Mouse (Mus musculus) embryonic facial prominence, embryonic 12.5 days (tissue): Measurements from ENCODE around the gene Cep131. TPM values are rescaled to one million over a fixed set of nuclear protein-coding genes. Genes with fewer than 3 reads are reported as not detected.

ENCODE experiments used
- ATAC-seq: fragments of 200-750 bp; cut with Nextera tagmentation; 2 replicates; pipeline ENCODE4 v1.8.0; 2017; ENCODE audit not compliant: insufficient number of reproducible peaks, insufficient read depth, low FRiP score, low TSS enrichment
- H3K27ac ChIP-seq: fragments of 300-500 bp; sonication (generic); 2 replicates; pipeline ENCODE4 v1.5.1; 2016; ENCODE audit warnings: mild to moderate bottlenecking
- H3K27me3 ChIP-seq: fragments of 300-500 bp; sonication (generic); 2 replicates; pipeline ENCODE4 v1.6.1; 2016; ENCODE audit warnings: mild to moderate bottlenecking, moderate library complexity
- H3K36me3 ChIP-seq: fragments of 300-500 bp; sonication (generic); 2 replicates; pipeline ENCODE4 v1.6.1; 2016; ENCODE audit warnings: mild to moderate bottlenecking
- H3K4me1 ChIP-seq: fragments of 300-500 bp; sonication (generic); 2 replicates; pipeline ENCODE4 v1.6.1; 2016
- H3K4me2 ChIP-seq: fragments of 300-500 bp; sonication (generic); replicated peaks from 2 replicates; pipeline ENCODE4 v1.6.1; 2016; ENCODE audit warnings: mild to moderate bottlenecking, moderate library complexity
- H3K4me3 ChIP-seq: fragments of 300-500 bp; sonication (generic); 2 replicates; pipeline ENCODE4 v1.5.1; 2016; ENCODE audit warnings: mild to moderate bottlenecking
- H3K9ac ChIP-seq: fragments of 300-500 bp; sonication (generic); 2 replicates; pipeline ENCODE4 v1.6.1; 2016; ENCODE audit warnings: mild to moderate bottlenecking, moderate library complexity
- H3K9me3 ChIP-seq: fragments of 300-500 bp; sonication (generic); 2 replicates; pipeline ENCODE4 v1.6.1; 2016; ENCODE audit warnings: mild to moderate bottlenecking, moderate library complexity
- WGBS: fragments of 180-500 bp; shearing (Covaris S2); methylation state at CpG from one replicate; pipeline ENCODE4 v1.1.7; 2016; 5-methylcytosine and 5-hydroxymethylcytosine counted together
- polyA plus RNA-seq: library from polyadenylated mRNA; unstranded; fragments of >200 nt; fragmentation: Nextera tagmentation; extraction: Ambion mirVana; gene quantifications from 2 replicates; pipeline ENCODE4 v1.2.1, GENCODE M21; 2016

Gene Cep131
- polyA plus RNA-seq, 1 experiment from 2014 or later = 43.3 TPM

DNA sequence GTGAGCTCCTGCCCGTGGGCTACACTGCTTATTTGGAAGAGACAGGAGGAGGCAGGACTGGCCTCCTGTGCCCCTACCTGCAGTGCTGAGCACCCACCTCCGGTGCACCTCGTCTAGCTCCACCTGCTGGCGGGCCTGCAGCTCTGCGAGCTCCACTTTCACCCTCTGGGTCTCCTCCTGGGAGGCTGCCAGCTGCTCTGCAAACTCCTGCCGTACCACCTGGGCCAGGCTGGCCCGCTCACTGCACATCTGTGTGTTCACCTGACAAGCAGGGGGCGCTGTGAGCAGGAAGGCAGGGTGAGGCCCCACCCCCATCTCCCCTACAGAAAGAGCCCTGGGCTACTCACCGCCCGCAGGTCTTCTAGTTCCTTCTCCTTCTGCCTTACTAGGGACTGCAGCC lies 21.3 kb downstream of the Cep131 start:
- Histone ChIP-seq H3K9me3 (no peaks in the 10 kb centered on the region), H3K4me3 (no peak overlapping the region), H3K36me3 (peaks cover 63% of the 10 kb centered on the region), H3K27ac (no peak overlapping the region), H3K27me3 (no peaks in the 10 kb centered on the region), H3K4me1 (0 out of 2 replicates have a peak, but pooled peaks cover 6% of the 10 kb centered on the region), H3K9ac (no peak overlapping the region), H3K4me2 (no peak overlapping the region)
- ATAC-seq = no peak
- 37% methylated on average over 10 of the region's 10 CpGs for WGBS

DNA sequence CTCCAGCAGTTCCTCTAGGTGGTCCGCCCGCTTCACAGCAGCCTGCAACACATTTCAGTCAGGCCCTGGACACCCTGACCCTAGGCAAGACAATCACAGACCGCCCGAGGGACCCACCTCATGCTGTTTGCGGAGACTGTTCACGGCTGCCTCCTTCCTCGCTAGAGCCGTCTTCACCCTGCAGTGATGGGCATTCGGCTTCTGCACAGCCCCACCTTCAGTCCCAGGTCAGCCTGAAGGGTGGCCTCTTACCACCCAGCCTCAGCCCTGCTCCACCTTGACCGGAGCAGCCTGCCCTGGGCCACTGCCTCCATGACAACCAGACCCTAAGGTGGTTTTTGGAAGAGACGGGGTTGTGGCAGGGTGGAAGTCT lies 22.0 kb downstream of the Cep131 start:
- H3K9ac ChIP-seq = no peak overlapping the region
- peaks cover 57% of the 10 kb centered on the region for H3K36me3 ChIP-seq
- no peak overlapping the region for H3K27ac ChIP-seq
- no peaks in the 10 kb centered on the region for H3K9me3 ChIP-seq
- no peak overlapping the region for H3K4me2 ChIP-seq
- 0 out of 2 replicates have a peak, but pooled peaks cover 4% of the 10 kb centered on the region for H3K4me1 ChIP-seq
- no peak overlapping the region for H3K4me3 ChIP-seq
- no peaks in the 10 kb centered on the region for H3K27me3 ChIP-seq
- no peak for ATAC-seq
- WGBS = 86% methylated on average over 11 of the region's 11 CpGs

DNA sequence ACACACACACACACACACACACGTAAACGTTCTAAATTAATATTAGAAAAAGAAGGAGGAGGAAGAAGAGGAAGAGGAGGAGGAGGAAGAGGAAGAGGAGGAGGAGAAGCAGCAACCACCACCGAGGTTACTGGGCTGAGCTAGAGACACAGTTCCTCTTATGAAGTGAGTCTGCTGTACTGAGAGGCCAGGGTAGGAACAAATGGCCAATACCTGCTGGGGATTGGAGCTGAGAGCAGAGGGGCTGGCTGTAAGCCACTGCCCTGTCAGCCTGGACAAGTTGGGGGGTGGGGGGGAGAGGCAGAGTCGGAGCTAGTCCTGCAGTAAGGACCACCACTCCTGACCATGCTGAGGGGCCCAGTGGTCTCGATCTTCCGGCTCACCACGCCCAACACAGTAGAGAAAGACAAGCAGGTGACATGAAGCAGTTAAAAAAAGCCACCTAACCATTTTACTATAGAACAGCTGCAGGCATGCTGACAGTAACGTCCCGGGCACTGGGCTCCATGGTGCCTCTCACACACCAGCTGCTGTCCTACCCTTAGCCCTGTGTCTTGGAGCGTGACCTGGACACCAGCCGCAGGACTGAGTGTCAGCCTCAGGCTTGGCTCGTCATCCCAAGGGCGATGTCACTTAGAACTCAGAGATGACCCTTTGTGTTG lies 22.5 kb downstream of the Cep131 start:
- H3K4me2 ChIP-seq = no peak overlapping the region
- no peaks in the 10 kb centered on the region for H3K4me1 ChIP-seq
- no peak for ATAC-seq
- H3K9me3 ChIP-seq = no peaks in the 10 kb centered on the region
- H3K36me3 ChIP-seq = peaks cover 53% of the 10 kb centered on the region
- H3K4me3 ChIP-seq = no peak overlapping the region
- H3K27ac ChIP-seq = no peak overlapping the region
- no peaks in the 10 kb centered on the region for H3K27me3 ChIP-seq
- H3K9ac ChIP-seq = no peak overlapping the region
- 86% methylated on average over 13 of the region's 13 CpGs for WGBS

DNA sequence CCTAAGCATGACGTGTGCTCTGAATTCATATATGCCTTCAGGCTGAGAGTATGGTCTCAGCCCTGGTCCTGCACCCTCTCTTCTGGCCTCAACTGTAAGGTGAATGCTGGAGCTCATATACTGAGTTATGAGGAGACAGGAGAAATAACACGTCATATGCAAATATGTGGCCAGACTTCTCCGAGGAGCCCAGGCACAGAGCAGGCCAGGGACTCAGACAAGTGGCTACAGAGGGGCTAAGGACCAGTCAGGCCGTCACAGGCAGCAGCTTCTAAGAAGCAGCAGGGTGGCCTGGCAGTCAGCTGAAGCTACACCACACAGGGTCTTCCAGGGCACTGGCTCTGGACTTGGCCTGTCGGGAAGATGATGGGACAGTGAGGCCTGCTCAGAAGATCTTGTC lies 23.3 kb downstream of the Cep131 start:
- Histone ChIP-seq H3K36me3 (peaks cover 47% of the 10 kb centered on the region), H3K4me3 (no peak overlapping the region), H3K27ac (no peak overlapping the region), H3K27me3 (no peaks in the 10 kb centered on the region), H3K9ac (no peak overlapping the region), H3K9me3 (no peaks in the 10 kb centered on the region), H3K4me1 (no peaks in the 10 kb centered on the region), H3K4me2 (no peak overlapping the region)
- 86% methylated on average over 5 of the region's 5 CpGs for WGBS
- ATAC-seq = no peak

- no peaks in the 10 kb centered on the region for H3K27me3 ChIP-seq
- no peaks in the 10 kb centered on the region for H3K9me3 ChIP-seq
- 90% methylated on average over 8 of the region's 8 CpGs for WGBS
- H3K9ac ChIP-seq = no peak overlapping the region
- H3K27ac ChIP-seq = no peak overlapping the region
- H3K4me1 ChIP-seq = no peaks in the 10 kb centered on the region
- no peak overlapping the region for H3K4me3 ChIP-seq
- H3K4me2 ChIP-seq = no peak overlapping the region
- no peak for ATAC-seq
- peaks cover 25% of the 10 kb centered on the region for H3K36me3 ChIP-seq
Measured at GRCm38 (mm10) chr11:120060634-120061033, 26.0 kb downstream of the Cep131 start.

- H3K9ac ChIP-seq = no peak overlapping the region
- H3K4me1 ChIP-seq = peaks cover 6% of the 10 kb centered on the region; the same call in 1 of the 2 replicates
- no peaks in the 10 kb centered on the region for H3K27me3 ChIP-seq
- H3K36me3 ChIP-seq = no peaks in the 10 kb centered on the region
- H3K27ac ChIP-seq = no peak overlapping the region
- H3K9me3 ChIP-seq = no peaks in the 10 kb centered on the region
- no peak overlapping the region for H3K4me2 ChIP-seq
- ATAC-seq = no peak
- no peak overlapping the region for H3K4me3 ChIP-seq
- 82% methylated on average over 12 of the region's 12 CpGs for WGBS
Measured at GRCm38 (mm10) chr11:120055953-120056732, 30.5 kb downstream of the Cep131 start.

GRCm38 (mm10) chr11:120053846-120054245 lies 32.8 kb downstream of the Cep131 start:
- H3K9me3 ChIP-seq = no peaks in the 10 kb centered on the region
- no peak overlapping the region for H3K27ac ChIP-seq
- H3K4me2 ChIP-seq = no peak overlapping the region
- H3K4me1 ChIP-seq = peaks cover 6% of the 10 kb centered on the region; the same call in 1 of the 2 replicates
- no peak for ATAC-seq
- H3K9ac ChIP-seq = no peak overlapping the region
- 72% methylated on average over 4 of the region's 4 CpGs for WGBS
- H3K4me3 ChIP-seq = no peak overlapping the region
- H3K36me3 ChIP-seq = no peaks in the 10 kb centered on the region
- H3K27me3 ChIP-seq = peaks cover 11% of the 10 kb centered on the region

- Histone ChIP-seq H3K4me2 (no peak overlapping the region), H3K9ac (no peak overlapping the region), H3K4me3 (no peak overlapping the region), H3K27me3 (peaks cover 26% of the 10 kb centered on the region), H3K27ac (no peak overlapping the region), H3K9me3 (no peaks in the 10 kb centered on the region), H3K36me3 (no peaks in the 10 kb centered on the region), H3K4me1 (peaks cover 20% of the 10 kb centered on the region; the same call in 1 of the 2 replicates)
- no peak for ATAC-seq
- WGBS = 70% methylated on average over 9 of the region's 9 CpGs
Measured at GRCm38 (mm10) chr11:120052274-120052673, 34.4 kb downstream of the Cep131 start.

GRCm38 (mm10) chr11:120051124-120051811 lies 35.4 kb downstream of the Cep131 start:
- ATAC-seq = no peak
- H3K4me2 ChIP-seq = no peak overlapping the region
- peaks cover 29% of the 10 kb centered on the region for H3K27me3 ChIP-seq
- no peak overlapping the region for H3K4me3 ChIP-seq
- no peaks in the 10 kb centered on the region for H3K36me3 ChIP-seq
- H3K4me1 ChIP-seq = peaks cover 26% of the 10 kb centered on the region
- H3K9me3 ChIP-seq = no peaks in the 10 kb centered on the region
- H3K9ac ChIP-seq = no peak overlapping the region
- no peak overlapping the region for H3K27ac ChIP-seq
- 47% methylated on average over 14 of the region's 14 CpGs for whole genome bisulfite sequencing

DNA sequence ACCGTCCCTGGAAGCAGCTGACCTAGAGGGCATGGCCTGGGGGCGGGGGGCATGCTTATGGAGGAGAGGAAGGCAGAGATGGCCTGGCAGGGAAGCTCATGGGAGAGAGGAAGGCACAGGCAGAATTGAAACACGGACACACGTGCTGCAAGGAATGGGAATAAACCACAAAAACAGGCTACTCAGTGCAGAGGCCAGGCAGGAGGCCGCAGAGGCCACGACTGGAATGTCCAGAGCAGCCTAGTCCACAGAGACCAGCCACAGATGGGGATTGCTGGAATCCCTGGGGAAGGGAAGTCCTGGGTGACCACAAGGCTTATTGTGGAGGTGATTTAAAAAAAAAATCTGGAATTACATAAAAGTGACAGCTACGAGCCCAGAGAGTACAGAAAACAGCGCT lies 37.6 kb downstream of the Cep131 start:
- Histone ChIP-seq H3K27me3 (peaks cover 34% of the 10 kb centered on the region), H3K4me1 (peaks cover 33% of the 10 kb centered on the region), H3K4me2 (no peak overlapping the region), H3K9ac (no peak overlapping the region), H3K27ac (no peak overlapping the region), H3K9me3 (no peaks in the 10 kb centered on the region), H3K36me3 (no peaks in the 10 kb centered on the region), H3K4me3 (no peak overlapping the region)
- WGBS = 74% methylated on average over 8 of the region's 8 CpGs
- ATAC-seq = no peak

DNA sequence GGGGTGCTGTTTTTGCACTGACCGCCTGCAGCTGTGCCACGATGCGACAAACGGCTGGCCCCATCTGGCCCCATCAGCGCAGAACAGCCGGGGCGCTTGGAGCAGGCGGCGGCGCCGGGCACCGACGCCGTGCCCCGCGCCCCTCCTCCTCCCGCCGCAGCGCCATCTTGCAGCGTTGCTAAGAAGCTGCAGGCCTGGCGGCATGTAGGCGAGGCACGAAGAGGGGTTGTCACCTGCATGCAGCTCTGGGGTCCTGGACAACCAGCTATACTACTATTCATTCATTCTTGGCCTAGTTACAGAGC lies 38.4 kb downstream of the Cep131 start:
- no peak overlapping the region for H3K27ac ChIP-seq
- H3K36me3 ChIP-seq = no peaks in the 10 kb centered on the region
- ATAC-seq = no peak
- H3K4me3 ChIP-seq = peak overlapping the region; percentile 67
- peaks cover 34% of the 10 kb centered on the region for H3K27me3 ChIP-seq
- H3K9ac ChIP-seq = peak overlapping the region; percentile 40
- H3K4me2 ChIP-seq = peak overlapping the region; percentile 96
- H3K9me3 ChIP-seq = no peaks in the 10 kb centered on the region
- WGBS = 2% methylated on average over 23 of the region's 23 CpGs
- peaks cover 33% of the 10 kb centered on the region for H3K4me1 ChIP-seq
